Mouse (Mus musculus): ENCODE measurements around the gene Fam57b. TPM values are rescaled to one million over a fixed set of nuclear protein-coding genes. Genes with fewer than 3 reads are reported as not detected.

Fam57b gene
- total RNA-seq, 2 experiments from 2014 or later, result 133 to 147 TPM

DNA sequence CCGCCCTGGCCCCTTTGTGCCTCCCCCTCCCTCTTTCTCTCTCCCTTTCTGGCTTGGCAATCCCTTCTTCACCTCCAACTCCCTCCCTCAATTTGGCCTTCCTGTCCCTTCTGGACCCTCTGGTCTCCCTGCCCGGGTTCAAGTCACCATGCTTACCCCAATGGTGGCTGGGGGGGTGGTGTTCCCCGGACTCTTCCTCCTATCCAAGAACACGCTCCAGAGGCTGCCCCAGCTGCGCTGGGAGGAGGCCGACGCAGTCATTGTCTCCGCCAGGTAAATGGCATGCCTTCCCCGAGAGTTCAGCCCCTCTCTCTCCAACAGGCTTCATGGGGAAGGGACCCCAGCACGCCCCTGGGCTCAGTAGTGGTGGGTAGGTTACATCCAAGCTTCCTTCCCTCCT lies 26.5 kb downstream of the Fam57b start:
- DNase-seq (ENCODE audit: low spot score in 2 of 2), result no peak

DNA sequence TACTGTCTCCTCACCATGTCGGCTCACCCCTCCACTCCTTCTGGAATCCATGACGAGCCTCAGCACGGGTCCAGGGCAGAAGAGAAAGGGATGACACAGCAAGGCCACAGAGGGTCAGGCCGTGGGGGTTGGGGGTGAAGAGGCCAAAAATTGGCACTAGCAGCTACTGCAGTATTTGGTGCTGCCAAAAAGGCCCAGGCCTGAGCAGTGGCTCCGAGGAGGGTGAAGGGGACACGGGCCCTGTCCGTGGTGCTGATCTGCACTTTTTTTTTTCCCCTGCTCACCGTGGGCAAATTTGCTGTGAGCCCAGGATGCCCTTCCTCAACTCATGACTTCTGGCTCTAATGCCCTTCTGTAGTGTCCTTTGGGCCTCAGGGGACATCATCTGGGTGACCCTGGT lies 27.9 kb downstream of the Fam57b start:
- DNase-seq (ENCODE audit: low spot score in 2 of 2), result no peak

DNA sequence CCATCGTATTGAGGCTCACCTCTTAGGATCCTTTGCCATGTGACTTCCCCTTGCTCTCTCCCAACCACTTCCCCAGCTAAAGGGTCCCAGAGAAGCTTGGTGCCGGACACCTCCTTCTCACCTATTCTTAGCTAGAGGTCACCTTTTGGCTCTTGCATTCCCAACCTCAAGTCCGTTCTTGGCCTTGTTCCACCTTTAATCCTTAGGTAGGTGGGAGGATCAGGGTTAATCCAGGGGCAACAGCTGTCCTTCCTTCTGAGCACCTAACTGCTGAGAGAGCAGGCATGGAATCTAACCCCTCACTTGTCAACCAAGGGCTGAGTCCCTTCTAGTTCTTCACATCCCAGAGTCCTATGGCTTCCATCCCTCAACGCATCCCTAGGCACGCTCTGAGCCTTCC lies 28.5 kb downstream of the Fam57b start:
- DNase-seq (ENCODE audit: low spot score in 2 of 2), result no peak

DNA sequence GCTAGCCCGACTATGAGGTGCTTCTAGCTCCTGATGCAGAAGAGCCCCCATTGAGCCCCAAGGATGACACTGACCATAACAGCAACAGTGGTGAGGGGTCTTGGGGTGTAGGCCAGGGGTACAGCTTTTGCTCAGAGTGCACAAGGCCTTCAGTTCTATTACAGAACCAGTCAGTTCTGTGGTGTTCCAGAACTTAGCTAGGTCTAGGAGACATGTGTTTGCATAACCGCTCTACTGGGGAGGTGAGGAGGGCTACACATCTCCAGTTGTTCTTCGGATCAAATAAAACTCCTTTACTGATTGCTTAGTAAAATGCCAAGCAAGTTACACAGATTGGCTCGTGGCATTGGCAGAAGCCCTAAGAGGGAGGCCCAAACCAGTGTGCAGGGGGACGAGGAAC lies 34.1 kb downstream of the Fam57b start, which contains the start of gene 4930451I11Rik:
Gene 4930451I11Rik, minus strand, starts transcription at position 101 of the 400 bp plus-strand sequence.
- DNase-seq (ENCODE audit: low spot score in 2 of 2), result no peak

DNA sequence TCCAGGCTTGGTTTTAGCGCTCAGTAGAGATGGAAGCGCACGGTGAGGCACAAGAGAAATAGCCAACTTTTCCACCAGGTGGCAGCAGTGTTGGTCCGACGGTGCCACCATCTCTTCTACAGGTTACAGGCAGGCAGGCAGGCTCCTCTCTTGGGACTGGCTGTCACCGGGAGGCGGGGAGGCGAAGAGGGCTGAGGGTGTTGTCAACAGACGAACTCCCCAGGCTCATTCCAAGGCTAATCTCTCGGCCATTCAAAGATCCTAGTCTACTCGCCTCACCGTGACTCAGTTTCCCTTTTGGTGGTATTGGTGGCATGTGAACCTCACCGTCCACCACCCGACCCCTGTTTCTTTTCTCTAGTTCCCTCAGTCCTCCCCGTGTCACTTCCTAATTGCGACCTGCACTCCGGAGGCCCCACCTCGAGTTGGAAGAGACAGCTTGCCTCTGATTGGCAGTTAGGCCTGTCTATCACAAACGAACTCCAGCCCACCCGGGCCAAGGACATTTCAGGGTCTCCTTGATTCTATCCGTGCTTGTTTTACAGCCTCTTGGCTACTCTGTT lies 34.6 kb downstream of the Fam57b start:
- DNase-seq (ENCODE audit: low spot score in 2 of 2), result peak; percentile 84 to 85

DNA sequence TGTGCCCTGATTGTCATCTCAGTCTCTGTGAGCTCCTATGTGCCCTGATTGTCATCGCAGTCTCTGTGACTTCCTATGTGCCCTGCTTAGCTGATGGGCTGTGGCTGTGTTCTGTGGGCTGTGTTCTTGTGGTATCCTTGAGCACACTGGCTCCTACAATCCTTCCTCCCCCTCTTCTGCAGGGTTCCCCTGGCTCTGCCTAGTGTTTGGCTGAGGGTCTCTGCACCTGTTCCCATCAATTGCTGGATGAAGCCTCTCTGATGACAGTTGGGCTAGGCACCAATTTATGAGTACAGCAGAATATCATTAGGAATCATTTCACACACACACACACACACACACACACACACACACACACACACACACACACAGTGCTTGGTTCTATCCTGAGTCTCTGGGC lies 35.8 kb downstream of the Fam57b start:
- DNase-seq (ENCODE audit: low spot score in 2 of 2), result no peak

DNA sequence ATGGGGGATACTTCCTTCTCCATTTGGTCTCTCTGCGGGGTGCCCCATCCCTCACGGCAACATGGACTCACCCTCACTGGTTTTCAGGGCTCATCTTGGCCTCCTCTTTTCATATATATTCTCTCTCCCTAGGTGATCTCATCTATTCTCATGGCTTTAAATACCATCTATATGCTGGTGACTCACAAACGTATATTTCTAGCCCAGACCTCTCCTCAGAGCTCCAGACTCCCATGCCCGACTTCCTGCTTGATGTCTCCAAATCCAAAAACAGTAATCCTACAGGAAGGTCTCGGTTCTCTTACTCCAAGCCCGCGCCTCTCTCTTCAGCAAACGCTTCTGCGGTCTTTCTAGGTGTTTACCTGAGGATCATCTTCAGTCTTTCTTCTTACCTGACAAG lies 45.8 kb downstream of the Fam57b start:
- no peak for DNase-seq (ENCODE audit: low spot score in 2 of 2)

DNA sequence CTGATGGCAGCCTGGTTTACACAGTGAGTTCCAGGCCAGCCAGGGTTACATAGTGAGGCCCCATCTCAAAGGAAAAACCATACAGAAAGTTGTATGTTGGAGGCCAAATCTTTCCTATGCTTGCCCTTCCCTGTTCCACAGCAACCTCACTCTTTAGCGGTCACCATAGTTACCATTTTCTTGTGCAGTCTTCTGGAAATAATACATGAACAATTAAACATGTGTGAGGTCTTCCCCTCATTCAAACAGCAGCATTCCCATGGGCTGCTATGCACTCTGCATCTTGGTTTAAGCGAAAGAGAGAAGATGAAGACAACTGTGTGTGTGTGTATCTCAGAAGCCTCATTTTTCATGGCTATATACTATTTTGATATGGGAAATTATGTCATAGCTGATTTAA lies 48.0 kb downstream of the Fam57b start:
- DNase-seq (ENCODE audit: low spot score in 2 of 2), result no peak

DNA sequence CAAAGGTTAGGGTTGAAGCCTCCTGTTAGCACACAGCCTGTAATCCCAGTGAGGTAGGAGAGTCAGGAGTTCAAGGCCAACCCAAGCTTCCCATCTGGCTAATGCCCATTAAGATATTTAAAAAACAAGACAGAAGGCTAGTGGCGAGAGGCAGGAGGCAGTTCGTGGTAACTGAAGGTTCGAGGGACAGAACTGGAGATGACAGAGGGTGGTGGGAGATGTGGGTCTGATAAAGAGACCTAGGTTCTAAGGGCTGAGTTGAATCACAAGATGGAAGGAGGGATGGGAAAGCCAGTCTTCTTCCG lies 49.6 kb downstream of the Fam57b start, which contains the start of gene Doc2a:
Gene Doc2a, plus strand, starts transcription at position 301 of the 305 bp plus-strand sequence.
- no peak for DNase-seq (ENCODE audit: low spot score in 2 of 2)

DNA sequence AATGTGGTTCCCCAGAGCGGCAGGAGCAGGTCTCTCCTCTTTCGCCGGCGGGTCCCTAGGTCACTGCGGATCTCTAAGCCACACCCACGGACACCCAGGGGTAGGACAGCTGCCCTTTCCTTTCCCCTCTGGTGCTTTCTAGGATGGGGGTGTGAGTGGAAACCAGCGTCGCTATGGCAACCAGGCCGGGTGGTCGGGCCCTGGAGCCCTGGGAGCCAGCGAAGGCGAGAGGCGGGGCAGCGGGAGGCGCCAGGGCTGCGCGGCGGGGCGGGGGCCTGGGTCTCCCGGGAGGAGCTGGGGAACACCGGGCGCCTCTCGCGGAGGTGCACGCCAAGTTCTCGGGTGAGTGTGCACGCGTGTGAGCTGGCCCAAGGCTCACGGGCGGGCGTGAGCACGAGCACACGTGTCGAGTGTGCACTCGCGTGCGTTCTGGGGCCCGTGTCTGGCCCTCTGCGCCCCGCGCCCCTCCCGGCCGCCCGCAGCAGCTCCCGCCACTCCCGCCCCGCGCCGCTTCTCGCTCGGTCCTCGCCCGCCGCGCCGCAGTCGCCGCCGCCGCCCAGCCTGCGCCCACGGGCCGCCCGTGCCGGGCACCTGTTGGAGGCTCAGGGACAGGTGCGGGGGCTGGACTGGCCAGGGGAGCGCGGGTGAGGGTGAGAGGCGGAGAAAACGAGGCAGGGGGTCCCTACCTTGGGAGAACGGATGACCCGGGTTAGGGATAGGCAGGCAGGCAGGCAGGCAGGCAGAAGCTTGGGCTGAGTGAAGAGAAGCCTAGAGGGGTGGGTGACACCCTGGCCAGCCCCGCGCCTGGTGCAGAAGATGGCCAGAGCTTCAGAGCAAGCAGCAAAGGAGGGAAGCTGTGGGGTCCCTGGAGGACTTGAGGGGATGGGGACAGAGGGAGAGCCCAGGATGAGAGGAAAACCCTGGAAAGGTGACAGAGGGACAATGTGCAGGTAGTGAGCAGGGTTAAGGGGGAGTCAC lies 50.2 kb downstream of the Fam57b start:
- DNase-seq (ENCODE audit: low spot score in 2 of 2), result peak; percentile 48 to 64

DNA sequence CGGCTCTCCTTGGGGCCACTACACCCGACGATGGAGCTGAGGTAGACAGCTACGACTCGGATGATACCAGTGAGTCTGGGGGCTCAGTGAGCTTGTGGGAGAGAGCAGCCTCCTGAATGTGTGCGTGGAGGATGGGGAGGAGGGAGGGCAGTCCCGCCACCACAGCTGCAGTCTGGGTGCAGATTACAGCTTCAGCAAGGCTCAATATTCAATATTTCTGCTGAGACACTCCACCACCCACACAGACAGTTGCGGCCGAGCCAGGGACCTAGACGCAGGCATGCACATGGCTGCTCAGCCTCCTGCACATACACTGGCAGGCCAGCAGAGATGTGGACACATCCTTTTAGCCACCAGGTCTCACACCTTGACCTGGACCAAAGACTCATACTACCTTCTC lies 51.3 kb downstream of the Fam57b start:
- DNase-seq (ENCODE audit: low spot score in 2 of 2), result no peak

DNA sequence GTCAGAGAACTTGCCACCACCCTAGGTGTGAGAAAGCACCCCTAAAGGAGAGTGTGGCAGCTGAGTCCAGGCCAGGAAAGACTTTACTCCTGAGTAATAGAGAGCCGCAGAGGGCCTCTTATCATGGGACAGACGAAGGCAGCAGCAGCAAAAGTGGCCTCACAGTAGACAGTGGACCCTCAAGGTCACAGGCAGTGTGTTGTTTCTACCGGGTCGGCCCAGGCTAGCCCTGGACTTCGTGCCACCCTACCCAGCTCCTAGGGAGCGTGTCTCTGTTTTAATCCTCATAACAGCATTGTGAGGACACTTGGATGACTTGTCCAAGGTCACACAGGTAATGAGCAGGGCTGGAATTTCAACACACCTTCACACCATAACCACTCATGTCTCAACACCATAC lies 52.7 kb downstream of the Fam57b start:
- DNase-seq (ENCODE audit: low spot score in 2 of 2), result no peak

DNA sequence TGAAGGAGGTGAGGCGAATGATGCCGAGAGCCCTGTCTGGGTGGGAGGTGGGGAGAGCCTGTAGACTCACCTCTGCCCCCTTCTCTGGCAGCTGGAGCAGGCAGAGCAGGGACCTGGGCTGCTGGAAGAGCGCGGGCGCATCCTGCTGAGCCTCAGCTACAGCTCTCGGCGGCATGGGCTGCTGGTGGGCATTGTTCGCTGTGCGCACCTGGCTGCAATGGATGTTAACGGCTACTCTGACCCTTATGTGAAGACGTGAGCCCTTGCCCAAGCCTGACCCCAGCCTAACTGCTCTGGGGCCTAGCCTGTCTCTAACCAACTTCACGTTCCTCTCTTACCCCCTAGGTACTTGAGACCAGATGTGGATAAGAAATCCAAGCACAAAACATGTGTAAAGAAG lies 53.7 kb downstream of the Fam57b start:
- no peak for DNase-seq (ENCODE audit: low spot score in 2 of 2)

DNA sequence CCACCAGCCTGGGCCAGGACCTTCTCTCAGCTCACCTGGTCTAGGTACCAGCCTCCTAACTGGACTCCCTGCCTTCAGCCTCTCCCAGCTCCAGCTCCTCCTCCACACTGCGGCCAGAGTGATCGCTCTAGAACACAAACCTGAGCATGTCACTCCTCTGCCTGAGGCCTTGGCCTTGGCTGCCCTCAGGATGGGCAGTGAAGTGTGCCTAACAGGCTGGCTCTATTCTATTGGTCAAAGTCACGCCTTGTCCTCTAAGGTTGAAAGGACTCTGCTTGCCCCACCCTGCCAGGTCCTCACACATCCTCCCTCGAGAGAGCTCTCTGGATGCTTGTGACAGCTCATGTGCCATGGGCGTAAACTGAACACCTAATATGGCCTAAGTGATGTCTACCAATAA lies 56.0 kb downstream of the Fam57b start:
- DNase-seq (ENCODE audit: low spot score in 2 of 2), result no peak

DNA sequence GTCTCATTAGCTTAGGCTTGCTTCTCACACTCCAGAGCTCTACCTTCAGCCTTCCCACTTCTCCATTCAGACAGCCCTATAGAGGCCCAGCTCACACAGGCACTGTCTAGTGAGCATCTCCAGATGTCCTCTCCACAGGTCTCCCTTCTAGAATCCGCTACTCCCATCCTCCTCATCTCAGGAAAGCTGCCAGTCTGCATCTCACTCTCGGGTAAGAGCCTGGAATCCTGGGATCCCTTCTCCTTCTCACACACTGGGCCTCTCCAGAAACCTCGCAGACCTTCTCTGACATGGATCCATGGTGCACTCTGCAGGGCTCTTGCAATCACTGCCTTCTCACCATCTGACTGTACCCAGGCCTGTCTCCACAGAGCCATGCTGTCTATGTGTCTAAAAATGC lies 58.2 kb downstream of the Fam57b start:
- no peak for DNase-seq (ENCODE audit: low spot score in 2 of 2)

DNA sequence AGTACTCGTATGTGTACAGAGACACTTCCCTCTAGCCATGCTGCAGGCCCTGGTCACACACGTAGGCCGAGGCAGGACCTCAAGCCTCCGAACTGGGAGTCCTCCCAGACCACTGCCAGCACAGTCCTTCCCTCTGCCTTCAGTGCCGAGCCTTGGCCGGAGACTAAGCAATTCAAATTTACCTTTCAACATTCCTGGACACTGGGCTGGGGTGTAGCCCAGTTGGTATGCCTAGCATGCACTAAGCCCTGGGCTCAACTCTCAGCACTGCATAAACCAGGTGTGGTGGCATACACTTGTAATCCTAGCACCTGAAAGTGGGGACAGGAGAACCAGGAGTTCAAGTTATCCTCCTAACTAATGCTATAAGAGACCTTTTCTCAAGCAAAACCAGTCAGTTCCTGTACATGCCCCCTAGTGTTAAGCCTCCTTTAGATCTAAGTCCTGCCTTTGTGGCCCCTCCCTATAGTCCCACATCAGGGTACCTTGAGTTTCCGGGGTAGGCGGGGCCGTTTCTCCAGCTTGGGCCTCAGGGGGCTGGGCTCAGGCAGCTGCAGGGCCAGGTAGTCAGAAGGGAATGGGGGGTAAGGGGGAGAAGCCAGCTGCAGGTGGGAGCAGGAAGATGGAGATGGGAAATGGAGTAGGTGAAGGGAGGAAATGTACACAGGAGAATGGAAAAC lies 59.4 kb downstream of the Fam57b start:
- no peak for DNase-seq (ENCODE audit: low spot score in 2 of 2)

DNA sequence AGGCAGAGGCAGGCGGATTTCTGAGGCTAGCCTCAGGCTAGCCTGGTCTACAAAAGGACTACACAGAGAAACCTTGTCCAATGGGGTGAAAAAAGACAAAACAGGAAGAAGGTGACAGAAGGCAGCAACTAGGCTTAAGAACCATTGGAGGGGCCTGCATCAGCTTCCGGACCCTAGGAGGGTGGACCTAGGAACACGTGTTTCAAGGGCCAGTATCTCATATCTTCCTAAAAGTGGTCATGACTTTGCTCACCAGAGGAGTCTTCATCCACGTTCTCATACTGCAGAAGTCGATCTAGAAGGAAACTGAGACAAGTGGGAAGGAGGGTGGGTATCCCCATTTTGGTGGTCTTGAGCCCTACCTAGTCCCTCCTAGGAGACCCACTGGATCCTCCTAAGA lies 63.5 kb downstream of the Fam57b start:
- no peak for DNase-seq (ENCODE audit: low spot score in 2 of 2)

DNA sequence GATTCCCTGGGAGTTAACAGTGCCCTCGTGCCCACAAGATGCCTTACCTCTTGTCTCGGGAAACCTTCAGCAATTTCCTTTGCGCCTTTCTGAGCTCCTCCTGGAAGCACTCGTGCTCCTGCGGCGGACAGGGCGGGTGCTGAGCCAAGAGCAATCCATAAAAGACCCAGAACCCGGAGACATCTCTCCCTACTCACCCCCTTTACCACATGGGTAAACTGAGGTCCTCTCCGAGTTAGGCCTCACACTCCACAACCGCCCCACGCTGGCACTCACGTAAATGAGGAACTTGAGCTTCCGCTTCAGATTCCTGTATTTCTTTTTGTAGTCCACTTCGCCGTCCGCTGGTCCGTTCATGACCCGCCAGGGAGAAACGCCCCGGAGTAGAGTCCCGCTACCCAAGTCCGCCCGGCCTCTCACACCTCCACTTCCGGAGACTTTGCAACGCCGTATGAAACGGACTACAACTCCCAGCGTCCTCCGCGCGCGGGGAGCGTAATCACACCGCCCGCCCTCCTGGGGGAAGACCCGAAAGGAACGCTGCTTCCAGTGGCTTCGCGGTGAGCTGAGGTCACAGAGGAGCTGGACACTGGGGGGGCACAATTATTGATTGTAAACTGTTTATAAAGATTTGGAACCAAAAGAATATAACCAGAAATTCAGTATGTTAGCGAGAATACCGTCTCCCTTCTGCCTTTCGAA lies 64.1 kb downstream of the Fam57b start, which contains the start of gene Hirip3:
Gene Hirip3, plus strand, starts transcription at position 544 of the 702 bp plus-strand sequence.
- peak; percentile 91 to 93 for DNase-seq (ENCODE audit: low spot score in 2 of 2)

DNA sequence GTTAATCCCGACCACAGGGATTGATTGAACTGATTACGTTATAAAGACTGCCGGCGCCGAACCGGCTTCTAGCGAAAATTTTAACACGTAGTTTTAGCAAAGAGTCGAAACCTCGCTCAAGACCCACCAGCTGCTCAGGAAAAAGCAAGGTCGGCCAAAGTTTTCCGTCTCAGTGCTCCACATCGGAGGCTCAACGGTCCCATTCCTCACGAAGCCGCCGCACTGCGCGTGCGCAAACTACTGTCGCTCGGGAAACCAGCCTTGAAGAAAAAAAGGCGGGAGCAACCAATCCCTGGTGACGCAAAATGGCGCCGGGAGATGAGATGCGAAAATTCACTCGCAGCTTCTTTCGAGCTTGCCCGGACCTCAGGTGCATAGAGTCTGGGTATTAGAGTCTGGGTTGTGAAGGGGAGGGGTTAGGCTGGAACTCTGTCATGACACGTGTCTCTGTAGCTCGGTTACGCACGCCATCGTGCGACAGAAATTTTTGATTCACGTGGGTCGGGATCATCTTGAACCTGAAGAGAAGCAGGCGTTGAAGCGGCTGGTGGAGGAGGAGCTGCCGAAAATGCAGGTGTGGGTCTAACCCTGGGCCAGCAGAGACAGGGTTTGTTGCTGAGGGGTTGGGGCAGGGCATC lies 64.8 kb downstream of the Fam57b start, which contains the start of gene Ino80e:
Gene Ino80e, minus strand, starts transcription at position 231 of the 638 bp plus-strand sequence.
- DNase-seq (ENCODE audit: low spot score in 2 of 2), result peak; percentile 94 to 95

DNA sequence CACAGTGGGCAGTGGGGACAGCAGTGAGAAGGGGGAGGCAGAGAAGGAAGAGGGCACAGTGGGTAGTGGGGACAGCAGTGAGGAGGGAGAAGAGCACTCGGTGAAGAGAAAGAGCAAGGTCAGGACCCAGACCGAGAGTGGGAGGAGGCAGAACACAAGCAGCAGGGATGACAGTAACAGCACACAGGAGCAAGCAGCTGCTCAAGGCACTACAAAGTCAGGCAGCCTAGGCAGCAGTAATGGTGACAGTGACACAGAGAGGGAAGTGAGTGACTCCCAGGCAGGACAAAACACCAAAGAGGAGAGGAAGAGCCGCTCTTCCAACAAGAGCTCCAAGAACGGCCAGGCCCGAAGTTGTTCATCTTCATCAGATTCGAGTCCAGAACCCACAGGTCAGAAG lies 66.3 kb downstream of the Fam57b start:
- DNase-seq (ENCODE audit: low spot score in 2 of 2), result no peak

DNA sequence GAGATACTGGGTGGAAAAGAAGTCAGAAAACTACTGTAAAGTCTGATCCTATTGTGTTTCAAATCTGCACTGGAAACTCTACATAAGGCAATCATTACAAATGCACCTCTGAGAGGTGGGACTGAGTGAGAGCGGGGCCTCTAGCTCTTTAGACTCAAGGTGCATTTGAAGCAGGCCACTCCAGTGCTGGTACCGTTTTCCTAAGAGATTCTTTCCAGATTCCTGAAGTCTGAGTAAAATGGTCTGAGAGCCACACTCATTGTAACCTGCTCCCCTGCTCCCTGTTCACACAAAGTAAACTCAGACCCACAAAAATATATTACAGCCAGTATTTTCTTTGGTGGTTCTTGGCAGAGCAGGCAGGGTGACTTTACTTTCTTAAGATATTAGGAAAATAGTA lies 70.1 kb downstream of the Fam57b start:
- DNase-seq (ENCODE audit: low spot score in 2 of 2), result no peak

All from layer of hippocampus, postnatal 10 days (tissue).